Mouse (Mus musculus) frontal cortex, postnatal 36 days (tissue): ENCODE data around the gene Creld2.

ENCODE experiments used
- DNase-seq, 2 experiments: peaks; one replicate each; pipeline ENCODE4 v3.0.0; 2022; ENCODE audit warnings: low spot score in 2 of 2

Creld2 gene

DNA sequence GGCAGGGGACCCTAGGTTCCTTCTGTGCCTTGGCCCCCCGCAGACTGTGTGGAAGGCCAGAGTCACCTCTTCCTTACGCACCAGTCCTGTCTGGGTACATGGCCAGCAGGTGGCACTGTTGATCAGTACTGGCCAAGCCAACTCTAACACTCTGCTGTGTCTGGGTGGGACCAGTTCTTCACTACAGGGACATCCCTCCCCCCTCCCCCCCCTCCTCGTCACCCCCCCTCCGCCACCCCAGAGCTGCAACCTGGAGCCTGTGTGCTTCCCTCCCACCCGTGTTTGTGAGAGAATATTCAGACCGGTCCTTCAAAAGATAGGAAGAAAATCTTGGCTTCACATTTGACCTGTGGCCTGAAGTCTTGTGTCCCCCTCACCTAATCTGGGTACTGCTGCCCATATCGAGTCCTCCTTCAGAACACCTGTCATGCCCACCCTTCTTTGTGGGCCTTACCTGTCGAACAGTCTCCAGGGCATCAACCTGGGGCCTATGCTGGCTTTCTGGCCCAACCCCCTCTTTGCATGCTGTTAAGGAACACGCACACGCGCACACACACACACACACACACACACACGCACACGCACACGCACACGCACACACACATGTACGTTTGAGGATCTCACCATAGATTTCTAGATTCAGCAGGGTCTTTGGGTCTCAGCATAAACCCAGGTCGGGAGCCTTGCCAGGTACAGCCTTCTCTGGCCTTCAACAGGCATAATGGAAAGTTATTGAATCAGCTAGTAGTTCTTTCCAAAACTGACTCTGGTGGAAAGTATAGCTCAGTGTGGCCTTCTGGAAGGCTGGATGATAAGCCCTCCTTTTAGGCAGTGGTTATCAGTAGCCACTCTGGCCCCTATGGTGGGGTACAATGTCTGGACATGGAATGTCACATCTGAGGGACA lies 9.6 kb downstream of the Creld2 start:
- peak; percentile 89 to 90 for DNase-seq

DNA sequence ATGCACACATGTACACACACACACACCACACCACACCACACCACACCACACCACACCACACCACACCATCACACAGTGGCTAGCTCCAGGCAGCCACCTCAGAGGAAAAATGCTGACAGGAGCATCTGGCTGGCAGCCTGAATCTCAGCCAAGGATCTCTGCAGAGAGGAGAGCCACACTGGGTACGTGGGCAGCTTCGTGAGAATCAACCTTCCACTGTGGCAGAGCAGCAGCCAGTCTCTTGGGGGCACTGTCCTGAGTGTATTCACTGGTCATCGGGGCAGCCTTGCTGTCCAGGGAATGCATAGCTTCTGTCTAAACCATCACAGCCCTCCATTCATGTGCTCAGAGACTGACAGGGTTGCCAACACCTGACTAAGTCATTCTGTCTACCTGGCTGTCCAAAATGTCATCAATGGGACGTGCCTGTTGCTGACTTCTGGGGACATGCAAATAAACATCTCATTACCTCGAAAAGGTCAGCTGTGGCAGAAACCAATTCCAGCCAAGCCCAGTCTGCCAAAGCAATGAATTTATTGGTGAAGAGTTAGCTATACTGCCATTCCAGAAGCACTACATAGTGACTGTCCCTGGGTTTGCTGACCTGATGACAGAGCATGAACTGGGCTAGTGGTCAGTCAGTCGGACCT lies 10.5 kb downstream of the Creld2 start:
- DNase-seq = peak; percentile 53 to 67

DNA sequence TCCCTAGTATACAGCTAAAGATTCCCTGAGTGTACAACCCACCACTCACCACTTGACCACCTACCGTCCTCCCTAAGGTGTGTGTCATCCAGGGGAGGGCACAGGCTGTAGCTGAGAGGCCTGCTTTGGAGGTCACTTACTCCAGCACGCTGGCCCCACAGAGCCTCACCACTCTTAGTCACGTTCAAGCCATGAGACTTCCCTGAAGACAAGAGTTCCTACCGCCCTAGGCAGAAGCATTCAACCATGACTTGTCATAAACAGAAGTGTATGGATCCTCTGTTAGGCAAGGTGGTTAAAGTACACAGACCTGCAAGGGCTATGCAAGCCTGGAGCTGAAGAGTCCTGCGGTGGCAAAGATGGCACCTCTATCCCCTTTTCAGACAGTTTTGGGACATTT lies 11.2 kb downstream of the Creld2 start:
- no peak for DNase-seq

DNA sequence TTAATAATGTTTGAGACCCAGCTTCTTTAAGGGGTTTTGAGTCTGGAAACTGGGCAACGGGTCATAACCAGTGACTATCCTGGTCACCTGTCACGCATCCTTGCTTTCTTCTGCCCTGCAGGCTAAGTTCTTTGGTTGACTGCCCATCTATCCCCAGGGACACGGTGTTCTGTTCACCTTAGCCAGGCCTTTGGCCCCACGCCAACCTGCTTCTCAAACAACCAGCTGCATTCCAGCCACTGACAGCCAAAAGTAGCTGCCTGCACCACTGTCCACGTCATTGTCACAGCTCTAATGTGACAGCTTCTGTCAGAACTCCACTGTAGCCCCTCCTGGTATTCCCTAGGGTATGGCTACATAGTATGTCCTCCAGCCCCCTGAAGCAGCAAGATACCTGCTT lies 12.0 kb downstream of the Creld2 start:
- DNase-seq = no peak

DNA sequence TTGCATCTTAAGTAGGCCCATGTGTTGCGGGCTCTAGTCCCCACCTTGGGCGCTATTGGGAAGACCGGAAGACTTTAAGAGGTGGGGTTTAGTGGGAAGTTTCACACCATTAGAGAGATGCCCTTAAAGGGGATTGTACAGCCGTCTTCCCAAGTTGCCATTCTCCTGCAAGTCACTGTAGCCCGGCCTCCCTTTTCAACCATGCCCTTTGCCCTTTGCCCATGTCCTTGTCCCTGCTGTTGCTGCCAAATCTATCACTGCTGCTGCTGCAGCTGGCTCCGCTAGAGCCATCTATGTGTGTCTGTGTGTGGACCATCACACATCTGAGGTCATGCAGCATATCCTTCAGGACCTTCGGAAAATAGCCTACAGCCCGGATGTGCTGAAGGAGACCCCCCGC lies 13.1 kb downstream of the Creld2 start:
- no peak for DNase-seq

DNA sequence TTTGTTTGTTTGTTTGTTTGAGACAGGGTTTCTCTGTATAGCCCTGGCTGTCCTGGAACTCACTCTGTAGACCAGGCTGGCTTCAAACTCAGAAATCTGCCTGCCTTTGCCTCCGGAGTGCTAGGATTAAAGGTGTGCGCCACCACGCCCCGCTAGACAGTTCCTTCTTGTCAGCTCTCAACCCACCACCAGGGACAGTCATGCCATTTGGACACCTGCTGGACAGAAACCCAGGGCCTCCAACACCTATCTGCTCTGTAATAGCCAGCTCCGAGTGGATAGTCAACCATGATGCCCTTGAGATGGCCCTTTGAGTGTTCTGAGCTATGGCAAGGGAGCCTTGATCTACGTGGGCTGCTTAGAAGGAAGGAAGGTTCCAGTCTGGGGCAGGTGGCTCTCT lies 16.6 kb downstream of the Creld2 start:
- no peak for DNase-seq

DNA sequence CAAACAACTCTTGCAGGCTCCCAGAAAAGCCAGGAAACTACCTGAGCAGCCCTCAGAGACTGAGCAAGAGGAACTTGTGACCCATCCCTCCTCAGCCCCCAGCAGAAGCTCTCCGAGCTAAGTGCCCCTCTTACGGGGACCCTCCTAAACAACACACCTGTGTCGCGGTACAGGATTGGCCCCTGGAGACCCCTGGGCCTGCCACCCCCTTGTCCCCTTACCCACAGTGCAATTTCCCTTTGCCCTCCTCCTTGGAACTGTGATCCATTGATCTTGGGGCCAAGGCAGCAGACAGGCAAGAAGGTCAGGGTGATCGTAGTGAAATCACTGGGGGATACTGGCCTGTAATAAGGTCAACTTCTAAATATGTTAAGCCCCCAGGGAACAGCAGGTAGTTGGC lies 17.1 kb downstream of the Creld2 start:
- no peak for DNase-seq

DNA sequence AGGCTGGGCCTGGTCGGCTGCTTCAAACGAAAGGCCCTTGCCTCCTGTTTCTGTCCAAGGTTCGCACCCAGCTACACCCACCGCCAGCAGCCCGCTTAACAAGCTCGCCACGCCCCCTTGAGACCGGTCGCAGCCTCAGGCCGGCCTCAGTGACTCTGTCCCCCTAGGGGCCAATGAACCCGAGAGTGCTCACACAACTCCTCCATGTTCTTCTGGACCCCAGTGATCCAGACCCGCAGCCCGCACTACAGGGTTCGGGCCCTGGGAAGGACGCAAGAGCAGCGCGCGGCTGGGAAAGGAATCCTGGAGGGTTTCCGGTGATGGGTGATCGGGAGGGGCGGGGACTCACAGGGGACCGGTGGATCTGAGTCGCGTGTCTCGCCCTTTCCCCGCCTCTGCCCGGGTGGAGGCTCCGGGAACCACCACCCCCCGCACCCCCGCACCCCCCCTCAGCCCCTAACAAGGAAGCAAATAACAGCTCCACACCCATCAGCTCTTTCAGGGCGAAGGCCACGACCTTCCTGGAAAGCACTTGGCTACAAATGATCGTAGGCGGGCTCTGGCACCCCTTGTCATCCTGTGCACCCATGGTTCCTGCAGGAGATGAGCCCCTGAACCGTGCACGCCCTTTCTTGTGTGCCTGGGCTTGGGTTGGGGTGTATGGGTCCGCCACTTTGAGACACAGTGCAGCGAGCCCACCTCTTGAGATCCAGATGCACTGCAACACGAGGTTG lies 17.9 kb downstream of the Creld2 start:
- peak; percentile 35 to 39 for DNase-seq

DNA sequence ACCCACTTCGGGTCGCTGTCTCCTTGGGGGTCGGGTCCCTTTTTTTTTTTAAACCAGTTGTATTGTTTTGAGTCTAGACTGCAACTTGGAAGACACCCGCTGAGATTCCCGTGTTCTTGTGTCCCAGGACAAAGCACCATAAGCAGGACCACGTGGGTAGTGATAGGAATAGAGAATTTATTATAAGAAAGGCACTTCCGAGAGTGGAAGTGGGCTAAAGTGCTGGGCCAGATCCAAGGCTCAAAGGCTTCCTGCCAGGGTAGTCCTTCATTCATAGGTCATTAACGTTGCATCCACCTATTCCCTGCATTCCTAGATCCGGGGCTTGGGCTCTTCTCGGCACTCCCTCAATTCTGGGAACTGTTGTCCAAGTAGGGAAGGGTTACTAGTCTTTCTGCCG lies 18.5 kb downstream of the Creld2 start:
- no peak for DNase-seq

DNA sequence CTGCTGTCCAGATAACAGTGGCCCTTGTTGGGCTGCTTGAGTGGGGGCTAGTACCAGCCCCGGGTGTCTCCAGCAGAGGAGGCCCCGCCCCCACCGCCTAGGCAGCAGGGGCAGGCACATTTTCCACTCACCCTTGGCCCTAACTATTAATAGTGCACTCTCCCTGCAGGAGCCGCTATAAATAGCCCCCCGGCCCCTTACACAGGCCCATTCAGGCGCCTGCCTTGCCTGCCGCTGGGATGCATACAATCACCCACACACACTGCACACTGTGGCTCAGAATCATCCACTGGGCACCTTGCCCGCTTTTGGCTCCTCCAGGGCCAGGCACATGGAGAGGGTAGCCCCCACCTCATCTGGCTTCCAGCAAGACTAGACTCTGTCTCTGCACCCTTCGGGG lies 19.8 kb downstream of the Creld2 start:
- peak; percentile 69 to 70 for DNase-seq

DNA sequence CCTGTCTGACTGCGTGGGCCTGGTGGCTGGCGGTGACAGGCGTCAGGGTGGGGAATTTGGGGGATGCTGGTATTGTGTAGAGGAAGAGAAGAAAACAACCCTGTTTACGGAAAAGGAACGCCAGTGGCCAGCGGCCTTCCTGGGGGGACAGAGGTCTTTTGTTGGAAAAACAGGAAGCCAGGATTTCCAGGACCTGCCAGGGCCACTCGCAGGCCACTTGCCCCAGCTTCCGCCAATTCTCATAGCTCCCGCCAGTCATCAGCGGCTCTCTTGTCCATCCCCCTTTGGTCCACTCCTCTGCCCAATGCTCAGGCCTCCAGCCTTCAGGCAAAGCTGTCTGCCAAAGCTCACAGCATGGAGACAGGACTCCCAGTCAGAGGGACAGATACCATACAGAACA lies 20.7 kb downstream of the Creld2 start:
- DNase-seq = no peak

DNA sequence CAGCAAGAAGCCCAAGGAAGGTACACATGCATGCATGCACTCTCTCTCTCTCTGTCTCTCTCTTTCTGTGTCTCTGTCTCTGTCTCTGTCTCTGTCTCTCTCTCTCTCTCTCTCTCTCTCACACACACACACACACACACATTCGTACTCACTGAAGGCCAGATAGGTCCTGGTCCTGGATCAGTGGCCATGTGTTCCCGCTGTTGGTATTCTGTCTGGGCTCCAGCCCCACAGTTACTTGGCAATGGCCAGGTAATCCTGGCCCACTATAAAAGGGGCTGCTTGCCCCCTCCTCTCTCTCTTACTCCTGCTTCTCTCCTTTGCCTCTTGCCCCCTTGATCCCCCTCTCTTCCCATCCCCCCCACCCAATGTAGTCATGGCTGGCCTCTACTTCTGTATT lies 21.7 kb downstream of the Creld2 start:
- no peak for DNase-seq

DNA sequence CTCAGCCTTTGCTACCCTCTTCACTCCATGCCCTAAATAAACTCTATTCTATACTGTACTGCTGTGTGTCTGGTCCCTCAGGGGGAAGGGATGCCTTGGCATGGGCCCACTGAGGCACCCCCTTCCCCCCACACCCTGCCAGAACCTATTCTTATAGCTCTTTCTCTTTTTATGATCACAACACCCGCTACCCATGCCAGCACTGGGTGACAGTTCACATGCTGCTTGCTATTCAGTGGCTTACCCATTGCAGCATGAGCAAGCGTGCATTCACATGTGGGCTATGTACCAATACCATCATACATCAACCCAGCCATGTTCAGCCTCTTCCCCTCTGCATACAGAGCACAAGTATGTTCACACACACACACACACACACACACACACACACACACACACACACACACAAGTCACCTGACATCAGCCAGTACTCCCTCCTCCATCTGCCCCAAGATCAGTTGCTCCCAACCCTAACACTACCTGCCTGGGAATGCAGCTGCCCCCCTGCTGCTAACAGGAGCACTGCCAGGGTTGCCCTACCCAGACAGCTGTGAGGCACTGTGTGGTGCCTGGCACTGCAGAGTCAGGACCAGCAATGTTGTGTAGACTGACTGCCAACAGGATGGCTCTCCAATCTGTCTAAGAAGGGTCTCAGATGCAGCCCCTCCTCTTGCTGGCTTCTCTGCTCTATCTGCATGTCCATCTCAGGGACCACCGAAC lies 22.3 kb downstream of the Creld2 start:
- DNase-seq = no peak

DNA sequence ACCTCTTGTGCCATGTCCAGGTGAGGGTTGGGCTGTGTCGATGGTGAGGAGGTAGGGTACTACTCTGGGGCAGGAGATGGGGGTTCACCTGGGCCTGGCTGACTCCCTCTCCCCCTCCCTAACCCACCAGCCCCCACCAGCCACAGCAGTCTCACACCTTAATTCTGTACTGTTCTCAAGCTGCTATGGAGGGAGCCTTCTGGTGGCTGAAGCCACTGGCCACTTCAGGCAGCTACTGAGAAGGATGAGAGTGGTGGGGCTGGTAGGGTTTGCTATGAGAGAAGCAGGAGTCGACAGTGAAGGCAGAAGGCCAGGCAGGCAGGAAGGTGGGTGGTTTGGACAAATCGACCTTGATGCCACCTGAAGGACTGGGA lies 22.8 kb downstream of the Creld2 start:
- no peak for DNase-seq

DNA sequence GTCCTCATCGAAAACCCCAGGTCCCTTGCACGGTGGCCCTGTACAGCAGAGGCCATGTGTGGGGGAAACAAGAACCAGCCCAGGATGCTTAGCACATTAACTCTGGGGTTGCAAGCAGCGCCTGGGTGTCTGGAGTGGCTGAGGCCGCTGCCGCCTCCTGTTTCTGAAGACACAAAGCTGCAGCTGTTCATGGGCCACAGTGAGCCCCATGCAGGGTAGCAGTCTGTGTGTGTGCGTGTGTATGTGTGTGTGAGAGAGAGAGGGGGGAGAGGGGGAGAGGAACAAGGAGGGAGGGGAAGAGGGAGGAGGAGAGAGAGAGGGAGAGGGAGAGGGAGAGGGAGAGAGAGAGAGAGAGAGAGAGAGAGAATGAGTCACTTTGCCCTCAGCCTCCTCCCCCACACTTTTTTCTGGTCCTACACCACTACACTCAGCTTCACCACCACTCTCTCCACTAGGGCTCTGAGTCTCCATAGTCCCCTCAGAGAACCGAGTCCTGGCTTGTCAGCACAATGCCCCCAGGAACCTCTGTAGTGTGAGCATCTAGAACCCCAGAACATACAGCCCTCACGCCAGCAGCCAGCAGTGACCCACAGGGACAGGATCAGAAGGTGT lies 24.1 kb downstream of the Creld2 start:
- peak; percentile 33 to 37 for DNase-seq

DNA sequence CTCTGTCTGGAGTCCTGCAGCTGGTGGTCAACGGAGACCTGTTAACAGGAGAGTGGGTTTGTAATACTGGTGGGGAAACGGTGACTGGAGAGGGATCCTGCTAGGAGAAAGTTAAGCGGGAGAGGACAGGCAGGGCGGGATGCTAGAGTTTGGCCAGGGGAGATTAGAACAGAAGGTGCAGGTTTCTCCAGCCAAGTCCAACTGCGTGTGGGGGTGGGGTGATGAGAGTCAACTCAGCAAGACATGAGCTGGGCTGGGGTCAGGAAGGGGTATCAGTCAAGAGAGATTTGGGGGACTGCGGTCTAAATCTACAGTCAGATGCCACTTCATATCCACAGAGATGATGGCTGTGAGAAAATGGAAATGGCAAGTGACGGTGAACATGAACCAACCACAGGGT lies 25.5 kb downstream of the Creld2 start:
- DNase-seq = no peak

DNA sequence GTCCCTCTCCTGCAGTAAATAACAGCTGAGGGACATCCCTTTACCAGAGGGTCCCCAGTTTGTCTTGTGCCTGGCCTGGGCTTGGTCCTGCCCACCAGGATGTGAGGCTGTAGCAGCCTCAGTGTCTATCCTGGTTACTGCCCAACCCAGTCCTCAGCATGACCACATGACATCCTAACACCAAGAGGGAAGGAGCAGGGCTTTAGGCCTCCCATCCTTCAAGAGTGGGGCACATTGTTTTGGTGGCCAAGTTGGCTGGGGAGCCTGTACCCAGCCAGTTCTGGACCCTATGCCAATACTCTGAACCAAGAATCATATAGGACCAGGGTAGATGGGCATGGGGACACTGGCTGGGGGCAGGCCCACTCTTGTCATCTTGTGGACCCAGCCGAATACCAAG lies 29.2 kb downstream of the Creld2 start:
- DNase-seq = no peak

DNA sequence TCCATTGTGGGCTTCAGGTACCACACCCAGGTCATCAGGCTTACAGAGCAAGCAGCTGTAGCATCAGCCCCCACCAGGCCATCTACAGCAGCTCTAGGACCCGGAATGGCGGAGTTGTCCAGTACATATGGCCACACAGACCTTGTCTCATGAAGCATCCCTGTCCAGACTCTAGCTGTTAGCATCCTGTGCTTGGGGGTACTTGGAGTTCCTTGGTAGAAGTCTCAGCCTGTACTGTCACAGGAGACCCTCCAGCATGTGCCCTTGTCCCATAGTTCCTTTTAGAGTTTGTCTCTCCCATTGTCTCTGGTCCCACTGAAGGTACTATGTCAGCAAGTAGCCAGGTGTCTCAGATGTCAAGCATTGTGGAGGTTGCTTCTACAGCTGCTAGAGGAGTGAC lies 30.2 kb downstream of the Creld2 start:
- DNase-seq = no peak

DNA sequence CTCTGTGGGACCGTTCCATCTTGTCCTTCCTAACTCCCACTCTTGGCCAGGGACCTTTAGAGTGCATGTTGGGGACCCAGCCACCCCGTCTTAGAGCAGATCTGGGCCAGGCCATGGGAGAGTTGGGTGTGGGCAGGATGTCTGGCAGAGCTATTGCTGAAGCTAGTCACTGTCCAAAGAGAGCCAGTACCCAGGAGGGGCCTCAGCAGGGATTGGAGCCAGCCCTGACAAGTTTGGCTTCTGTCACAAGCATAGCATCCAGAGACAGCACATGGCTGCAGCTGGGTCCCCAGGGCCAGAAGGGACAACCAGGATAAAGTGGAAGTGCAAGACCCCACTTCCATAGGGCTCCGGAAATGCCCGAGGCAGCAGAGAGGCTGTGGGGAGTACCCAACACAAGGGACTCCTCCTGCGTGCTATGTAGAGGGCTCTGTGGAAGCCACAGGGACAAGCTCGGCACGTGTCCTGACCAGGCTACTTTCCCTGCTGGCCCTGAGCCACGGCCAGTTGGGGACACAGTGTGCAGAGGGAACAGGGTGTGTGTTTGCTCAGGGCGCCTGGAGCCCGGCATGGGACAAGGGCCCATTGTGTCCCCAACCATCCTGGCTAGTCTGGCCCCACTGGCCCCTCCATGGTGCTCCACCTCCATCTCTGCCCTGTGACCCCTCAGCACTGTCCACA lies 30.8 kb downstream of the Creld2 start:
- peak; percentile 79 to 81 for DNase-seq

DNA sequence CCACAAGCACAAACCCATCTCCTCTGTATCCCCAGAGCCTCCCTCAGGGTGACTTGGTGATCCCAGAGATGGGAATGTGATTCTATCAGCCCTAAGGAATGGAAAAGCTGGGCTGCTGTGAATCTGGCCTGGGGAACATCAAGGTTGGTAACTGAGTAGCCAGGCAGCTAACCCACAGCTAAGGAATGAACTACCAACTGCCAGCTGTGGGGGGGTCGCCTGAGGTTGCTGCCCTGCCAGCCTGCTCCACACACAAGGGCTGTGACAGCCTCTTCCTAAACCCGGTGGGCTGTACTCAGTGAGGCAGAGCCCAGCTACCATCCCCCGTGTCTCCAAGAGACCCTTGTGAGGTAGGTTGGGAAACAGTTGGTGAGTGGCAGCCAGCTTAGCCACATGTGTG lies 31.6 kb downstream of the Creld2 start:
- no peak for DNase-seq

DNA sequence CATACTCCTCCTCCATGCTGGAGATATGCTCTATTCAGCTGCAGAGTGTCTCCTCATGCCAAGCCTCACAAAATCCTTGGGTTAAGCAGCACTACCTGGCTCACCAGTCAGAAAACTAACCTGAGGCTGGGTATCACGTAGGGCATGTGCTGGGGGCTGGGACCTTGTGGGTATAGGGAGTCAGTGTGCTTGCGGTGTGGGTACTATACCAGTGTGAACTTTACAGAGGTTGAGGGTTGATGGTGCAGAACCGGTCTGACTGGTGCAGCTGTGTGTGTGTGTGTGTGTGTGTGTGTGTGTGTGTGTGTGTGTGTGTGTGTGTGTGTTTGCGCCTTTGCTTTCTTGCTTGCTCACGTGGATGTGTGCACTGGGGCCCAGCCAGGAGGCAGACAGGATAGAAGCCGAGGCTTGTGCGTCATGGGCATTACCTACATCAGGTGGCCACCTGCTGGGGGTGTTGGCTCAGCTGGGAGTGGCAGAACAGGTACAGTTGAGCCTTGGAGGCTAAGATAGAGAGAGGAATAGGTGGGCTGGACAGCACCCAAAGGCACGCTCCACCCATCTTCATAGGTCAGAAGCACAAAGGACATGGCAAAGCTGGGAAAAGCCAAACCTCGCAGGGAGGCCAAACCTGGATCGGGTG lies 32.2 kb downstream of the Creld2 start:
- DNase-seq = no peak
